Mouse (Mus musculus) limb, embryonic 12.5 days (tissue): Measurements from ENCODE around the gene Itgb2l. TPM values are rescaled to one million over a fixed set of nuclear protein-coding genes. Genes with fewer than 3 reads are reported as not detected.

Source experiments
- ATAC-seq: fragments of 200-750 bp; cut with Nextera tagmentation; 2 replicates; pipeline ENCODE4 v1.8.0; 2017; ENCODE audit warnings: low read depth, moderate TSS enrichment; ENCODE audit not compliant: insufficient number of reproducible peaks, insufficient read depth, low FRiP score, low TSS enrichment
- H3K27ac ChIP-seq: fragments of 300-500 bp; sonication (generic); 2 replicates; pipeline ENCODE4 v1.5.1; 2016; ENCODE audit warnings: mild to moderate bottlenecking, moderate library complexity
- H3K27me3 ChIP-seq: fragments of 300-500 bp; sonication (generic); 2 replicates; pipeline ENCODE4 v1.6.1; 2016; ENCODE audit warnings: mild to moderate bottlenecking, moderate library complexity
- H3K36me3 ChIP-seq: fragments of 300-500 bp; sonication (generic); 2 replicates; pipeline ENCODE4 v1.6.1; 2016; ENCODE audit warnings: mild to moderate bottlenecking, moderate library complexity
- H3K4me1 ChIP-seq: fragments of 300-500 bp; sonication (generic); replicated peaks from 2 replicates; pipeline ENCODE4 v1.6.1; 2016
- H3K4me2 ChIP-seq: fragments of 300-500 bp; sonication (generic); 2 replicates; pipeline ENCODE4 v1.6.1; 2016; ENCODE audit warnings: mild to moderate bottlenecking, moderate library complexity
- H3K4me3 ChIP-seq: fragments of 300-500 bp; sonication (generic); replicated peaks from 2 replicates; pipeline ENCODE4 v1.5.1; 2016; ENCODE audit warnings: mild to moderate bottlenecking
- H3K9ac ChIP-seq: fragments of 300-500 bp; sonication (generic); replicated peaks from 2 replicates; pipeline ENCODE4 v1.6.1; 2016; ENCODE audit warnings: mild to moderate bottlenecking, moderate library complexity
- H3K9me3 ChIP-seq: fragments of 300-500 bp; sonication (generic); 2 replicates; pipeline ENCODE4 v1.6.1; 2016; ENCODE audit warnings: mild to moderate bottlenecking, moderate library complexity
- WGBS: fragments of 180-500 bp; shearing (Covaris S2); methylation state at CpG from one replicate; pipeline ENCODE4 v1.1.7; 2016; 5-methylcytosine and 5-hydroxymethylcytosine counted together
- polyA plus RNA-seq: library from polyadenylated mRNA; unstranded; fragments of >200 nt; fragmentation: Nextera tagmentation; extraction: Ambion mirVana; gene quantifications from 2 replicates; pipeline ENCODE4 v1.2.1, GENCODE M21; 2016

The Itgb2l gene
- polyA plus RNA-seq, 1 experiment from 2014 or later: 0.24 TPM

DNA sequence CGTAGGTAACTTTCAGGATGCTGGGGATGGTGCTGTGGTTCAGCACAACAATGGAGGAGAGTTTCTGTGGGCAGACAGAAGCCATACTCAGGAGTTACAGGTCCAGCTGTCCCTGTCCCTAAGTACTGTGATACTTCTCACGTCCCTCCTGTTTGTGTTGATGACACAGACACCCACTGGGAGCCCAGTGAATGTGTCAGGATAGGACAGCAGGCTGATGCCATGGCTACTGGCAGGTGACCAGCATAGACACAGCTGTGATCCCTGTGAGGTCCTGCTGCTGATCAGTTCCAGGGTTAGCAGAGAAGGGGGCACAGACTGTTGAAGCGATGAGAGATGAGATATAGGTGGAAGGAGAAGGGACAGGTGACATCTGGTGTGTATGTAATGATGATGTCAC, 14.4 kb downstream of the Itgb2l start:
- Histone ChIP-seq H3K4me1 (no peaks in the 10 kb centered on the region), H3K4me2 (no peak overlapping the region), H3K36me3 (no peaks in the 10 kb centered on the region), H3K27me3 (0 out of 2 replicates have a peak, but pooled peaks cover 18% of the 10 kb centered on the region), H3K27ac (no peak overlapping the region), H3K9me3 (no peaks in the 10 kb centered on the region), H3K4me3 (no peak overlapping the region), H3K9ac (no peak overlapping the region)
- 65% methylated on average over 3 of the region's 3 CpGs for WGBS
- ATAC-seq: no peak

GRCm38 (mm10) chr16:96426671-96427070, 16.7 kb downstream of the Itgb2l start:
- Histone ChIP-seq H3K27me3 (0 out of 2 replicates have a peak, but pooled peaks cover 18% of the 10 kb centered on the region), H3K4me3 (no peak overlapping the region), H3K4me1 (no peaks in the 10 kb centered on the region), H3K9ac (no peak overlapping the region), H3K4me2 (no peak overlapping the region), H3K27ac (no peak overlapping the region), H3K36me3 (no peaks in the 10 kb centered on the region), H3K9me3 (no peaks in the 10 kb centered on the region)
- 82% methylated on average over 7 of the region's 7 CpGs for WGBS
- ATAC-seq: no peak

DNA sequence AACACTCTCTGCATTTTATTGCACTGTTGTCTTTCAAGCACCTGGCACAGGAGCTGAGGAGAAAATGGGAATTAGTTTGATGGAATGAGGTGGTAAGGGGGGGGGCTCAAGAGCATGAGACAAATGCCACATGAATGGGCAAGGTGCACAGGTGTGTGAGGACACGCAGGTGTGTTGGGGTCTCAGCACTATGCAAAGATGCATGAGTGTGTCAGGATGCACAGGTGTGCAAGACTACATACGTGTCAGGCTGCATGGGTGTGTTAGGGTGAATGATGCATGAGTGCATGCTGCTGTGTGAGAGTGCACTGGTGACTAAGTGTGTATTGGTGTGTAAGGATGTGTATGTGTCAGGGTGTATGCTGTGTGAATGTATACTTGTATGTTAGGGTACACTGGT, 18.4 kb downstream of the Itgb2l start:
- H3K4me1 ChIP-seq: no peaks in the 10 kb centered on the region
- no peak overlapping the region for H3K4me3 ChIP-seq
- 0 out of 2 replicates have a peak, but pooled peaks cover 7% of the 10 kb centered on the region for H3K27me3 ChIP-seq
- H3K9ac ChIP-seq: no peak overlapping the region
- no peak overlapping the region for H3K4me2 ChIP-seq
- H3K36me3 ChIP-seq: no peaks in the 10 kb centered on the region
- no peak overlapping the region for H3K27ac ChIP-seq
- no peak for ATAC-seq
- no peaks in the 10 kb centered on the region for H3K9me3 ChIP-seq
- WGBS: 82% methylated on average over 2 of the region's 2 CpGs

GRCm38 (mm10) chr16:96408064-96408465, 35.4 kb downstream of the Itgb2l start:
- WGBS: 22% methylated on average over 4 of the region's 4 CpGs
- no peak overlapping the region for H3K9ac ChIP-seq
- H3K4me1 ChIP-seq: peaks cover 7% of the 10 kb centered on the region; the same call in 1 of the 2 replicates
- H3K27ac ChIP-seq: no peak overlapping the region
- no peaks in the 10 kb centered on the region for H3K27me3 ChIP-seq
- H3K4me3 ChIP-seq: no peak overlapping the region
- no peaks in the 10 kb centered on the region for H3K36me3 ChIP-seq
- H3K4me2 ChIP-seq: no peak overlapping the region
- no peak for ATAC-seq
- no peaks in the 10 kb centered on the region for H3K9me3 ChIP-seq

- WGBS: 67% methylated on average over 4 of the region's 4 CpGs
- no peaks in the 10 kb centered on the region for H3K36me3 ChIP-seq
- H3K9ac ChIP-seq: no peak overlapping the region
- H3K4me1 ChIP-seq: peaks cover 10% of the 10 kb centered on the region
- no peak for ATAC-seq
- no peaks in the 10 kb centered on the region for H3K27me3 ChIP-seq
- H3K4me3 ChIP-seq: no peak overlapping the region
- no peak overlapping the region for H3K27ac ChIP-seq
- no peak overlapping the region for H3K4me2 ChIP-seq
- H3K9me3 ChIP-seq: no peaks in the 10 kb centered on the region
These were observed 37.1 kb downstream of the Itgb2l start for GRCm38 (mm10) chr16:96406312-96406711.

- WGBS: 70% methylated on average over 6 of the region's 6 CpGs
- H3K9me3 ChIP-seq: no peaks in the 10 kb centered on the region
- H3K27ac ChIP-seq: no peak overlapping the region
- peaks cover 3% of the 10 kb centered on the region; the same call in 1 of the 2 replicates for H3K4me1 ChIP-seq
- no peak overlapping the region for H3K4me3 ChIP-seq
- H3K4me2 ChIP-seq: no peak overlapping the region
- no peak for ATAC-seq
- no peaks in the 10 kb centered on the region for H3K36me3 ChIP-seq
- H3K27me3 ChIP-seq: no peaks in the 10 kb centered on the region
- H3K9ac ChIP-seq: no peak overlapping the region
These were observed 41.1 kb downstream of the Itgb2l start for GRCm38 (mm10) chr16:96402294-96402693.

- H3K36me3 ChIP-seq: no peaks in the 10 kb centered on the region
- H3K27ac ChIP-seq: no peak overlapping the region
- peaks cover 3% of the 10 kb centered on the region; the same call in 1 of the 2 replicates for H3K4me1 ChIP-seq
- H3K4me3 ChIP-seq: no peak overlapping the region
- H3K27me3 ChIP-seq: no peaks in the 10 kb centered on the region
- 82% methylated on average over 4 of the region's 4 CpGs for WGBS
- H3K9me3 ChIP-seq: no peaks in the 10 kb centered on the region
- H3K9ac ChIP-seq: no peak overlapping the region
- no peak for ATAC-seq
- H3K4me2 ChIP-seq: no peak overlapping the region
These were observed 43.4 kb downstream of the Itgb2l start for GRCm38 (mm10) chr16:96400046-96400445.

DNA sequence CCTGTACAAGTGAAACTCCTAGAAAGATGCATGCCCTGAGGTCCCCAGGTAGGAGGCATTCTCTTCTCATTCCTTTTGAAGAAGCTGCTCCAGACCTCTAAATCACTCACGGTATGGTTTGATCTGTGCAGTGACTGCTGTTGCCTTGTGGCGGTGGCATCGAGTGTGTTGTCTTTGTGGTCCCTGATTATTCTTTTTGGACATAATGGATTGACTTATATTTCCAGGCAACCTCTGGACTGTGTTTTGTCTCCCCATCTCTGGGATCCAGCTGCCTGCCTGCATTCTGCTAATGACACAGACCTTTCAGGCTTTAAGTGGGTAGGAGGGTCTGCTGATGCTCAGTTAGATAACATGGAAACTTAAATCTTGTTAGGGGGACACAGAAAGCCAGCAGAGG, 44.6 kb downstream of the Itgb2l start:
- 81% methylated on average over 3 of the region's 3 CpGs for WGBS
- H3K9me3 ChIP-seq: no peaks in the 10 kb centered on the region
- no peak for ATAC-seq
- H3K4me3 ChIP-seq: no peak overlapping the region
- no peaks in the 10 kb centered on the region for H3K27me3 ChIP-seq
- no peaks in the 10 kb centered on the region for H3K36me3 ChIP-seq
- peaks cover 3% of the 10 kb centered on the region; the same call in 1 of the 2 replicates for H3K4me1 ChIP-seq
- H3K4me2 ChIP-seq: no peak overlapping the region
- H3K27ac ChIP-seq: no peak overlapping the region
- H3K9ac ChIP-seq: no peak overlapping the region

DNA sequence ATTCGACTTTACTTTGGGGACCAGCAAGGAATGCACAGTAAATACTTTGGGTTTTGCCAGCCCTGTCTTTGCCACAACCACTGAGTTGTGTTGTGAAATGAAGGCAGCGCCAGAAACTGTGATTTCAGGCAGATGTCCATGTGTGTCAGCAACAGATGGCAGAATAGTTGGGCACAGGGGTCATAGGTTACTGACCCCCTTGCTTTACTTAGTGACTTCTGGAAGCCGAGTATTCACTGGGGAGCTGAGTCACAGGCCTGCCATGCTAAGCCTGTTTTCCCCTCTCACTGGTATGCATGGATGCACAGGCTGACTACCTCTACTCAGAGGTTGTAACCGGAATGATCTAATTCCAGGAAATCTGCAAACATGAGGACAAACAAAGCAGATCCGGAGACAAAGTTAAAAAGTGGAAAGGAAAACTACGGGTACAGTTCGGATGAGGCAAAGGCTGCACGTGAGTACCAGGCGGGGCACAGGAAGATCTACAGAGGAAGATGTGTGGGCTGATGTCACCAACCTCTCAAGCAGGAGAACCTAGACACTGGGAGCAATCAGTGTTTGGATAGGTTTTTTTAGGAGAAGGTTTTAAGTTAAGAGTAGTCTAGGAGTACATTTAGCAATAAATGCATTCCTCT, 47.3 kb downstream of the Itgb2l start:
- H3K4me1 ChIP-seq: no peaks in the 10 kb centered on the region
- H3K4me2 ChIP-seq: no peak overlapping the region
- H3K27ac ChIP-seq: no peak overlapping the region
- H3K9ac ChIP-seq: no peak overlapping the region
- ATAC-seq: no peak
- H3K36me3 ChIP-seq: no peaks in the 10 kb centered on the region
- H3K4me3 ChIP-seq: no peak overlapping the region
- no peaks in the 10 kb centered on the region for H3K9me3 ChIP-seq
- no peaks in the 10 kb centered on the region for H3K27me3 ChIP-seq
- 78% methylated on average over 9 of the region's 9 CpGs for WGBS

- 80% methylated on average over 4 of the region's 4 CpGs for WGBS
- no peak overlapping the region for H3K9ac ChIP-seq
- no peak for ATAC-seq
- H3K9me3 ChIP-seq: no peaks in the 10 kb centered on the region
- H3K4me3 ChIP-seq: no peak overlapping the region
- no peak overlapping the region for H3K4me2 ChIP-seq
- no peaks in the 10 kb centered on the region for H3K27me3 ChIP-seq
- H3K27ac ChIP-seq: no peak overlapping the region
- H3K36me3 ChIP-seq: no peaks in the 10 kb centered on the region
- no peaks in the 10 kb centered on the region for H3K4me1 ChIP-seq
These were observed 47.9 kb downstream of the Itgb2l start for GRCm38 (mm10) chr16:96395516-96395915.

- ATAC-seq: no peak
- Histone ChIP-seq H3K9ac (no peak overlapping the region), H3K4me3 (no peak overlapping the region), H3K9me3 (no peaks in the 10 kb centered on the region), H3K4me2 (no peak overlapping the region), H3K36me3 (no peaks in the 10 kb centered on the region), H3K4me1 (no peaks in the 10 kb centered on the region), H3K27ac (no peak overlapping the region), H3K27me3 (no peaks in the 10 kb centered on the region)
These were observed 52.3 kb downstream of the Itgb2l start for GRCm38 (mm10) chr16:96391070-96391469.

DNA sequence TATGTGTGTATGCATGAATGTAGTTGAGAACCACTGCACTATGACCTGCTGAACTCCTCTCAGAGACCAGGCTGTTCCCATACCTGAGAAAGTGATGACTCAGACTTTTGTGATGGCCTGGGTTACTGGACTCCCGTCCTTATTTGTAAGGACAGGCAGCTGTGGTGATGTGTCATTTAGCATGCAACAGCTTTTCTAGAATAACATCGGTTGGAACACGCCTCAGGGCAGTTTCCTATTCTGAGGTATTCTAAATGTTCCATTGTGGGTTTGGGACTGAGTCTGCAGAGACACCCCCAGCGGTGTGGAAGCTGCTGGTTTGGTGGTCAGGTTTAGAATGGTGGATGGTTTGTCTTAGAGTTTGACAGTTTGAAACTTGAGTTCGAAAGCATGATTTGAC, 54.9 kb downstream of the Itgb2l start:
- Histone ChIP-seq H3K4me2 (no peak overlapping the region), H3K27me3 (no peaks in the 10 kb centered on the region), H3K4me1 (no peaks in the 10 kb centered on the region), H3K9me3 (peaks cover 3% of the 10 kb centered on the region; the same call in 1 of the 2 replicates), H3K36me3 (no peaks in the 10 kb centered on the region), H3K27ac (no peak overlapping the region), H3K4me3 (no peak overlapping the region), H3K9ac (no peak overlapping the region)
- WGBS: 83% methylated on average over 5 of the region's 5 CpGs
- no peak for ATAC-seq
